In genomic region chr14:54108311-54109074, GRCm38 (mm10) we compare ENCODE assay signal across 8 mouse cellular contexts.
DNase-seq lines count a peak whose midpoint lies in the region; ATAC-seq lines count a peak whose summit lies in the region.
"Had no signal": no experiment of that assay in that cellular context is flagged by ENCODE, and none has a peak within 500 bp of the region (broad histone marks: within the 10 kb centered on the region; RNA-seq: fewer than 3 reads in every experiment).

No protein-coding gene starts in this region.

- no peak overlapping the region for H3K9ac ChIP-seq in kidney, embryonic 15.5 days
- no peak overlapping the region for H3K9ac ChIP-seq in midbrain, embryonic 16.5 days (ENCODE audit: low read depth, low read length)
- H3K9ac ChIP-seq: liver, embryonic 13.5 days had no signal

- peak; percentile 74; the same call in 1 of the 2 replicates for ATAC-seq in kidney, embryonic 15.5 days (replicated peaks; ENCODE audit: low FRiP score)
- peak; percentile 75 for ATAC-seq in midbrain, embryonic 16.5 days
- no peak for ATAC-seq in erythroblast, adult 5-6 weeks (replicated peaks; ENCODE audit: low FRiP score, poor library complexity, severe bottlenecking)

- no peaks in the 10 kb centered on the region for H3K9me3 ChIP-seq in kidney, embryonic 15.5 days (replicated peaks)
- no peaks in the 10 kb centered on the region for H3K9me3 ChIP-seq in midbrain, embryonic 16.5 days (replicated peaks; ENCODE audit: control insufficient read depth, low read length, poor library complexity, severe bottlenecking)
- H3K9me3 ChIP-seq: liver, embryonic 13.5 days had no signal

- DNase-seq in retina, postnatal 1 day: peak; percentile 65
- DNase-seq in retina, embryonic 14.5 days (ENCODE audit: low spot score): no peak
- peak; percentile 86 for DNase-seq in adrenal gland, postnatal 14 days
- DNase-seq in heart, adult 9 months (ENCODE audit: low spot score in 2 of 2): peak; percentile 15 to 45
- DNase-seq: liver, embryonic 13.5 days had no signal

- H3K4me1 ChIP-seq in kidney, embryonic 15.5 days: peaks cover 22% of the 10 kb centered on the region
- H3K4me1 ChIP-seq in midbrain, embryonic 16.5 days (ENCODE audit: control insufficient read depth, insufficient read depth, low read length): peaks cover 5% of the 10 kb centered on the region
- H3K4me1 ChIP-seq: liver, embryonic 13.5 days had no signal

- 0 out of 2 replicates have a peak overlapping the region, but pooled peaks have one; percentile 14 for H3K4me2 ChIP-seq in kidney, embryonic 15.5 days
- H3K4me2 ChIP-seq in midbrain, embryonic 16.5 days (ENCODE audit: low read length): 0 out of 2 replicates have a peak overlapping the region, but pooled peaks have one; percentile 7
- H3K4me2 ChIP-seq: liver, embryonic 13.5 days had no signal

- no peaks in the 10 kb centered on the region for H3K36me3 ChIP-seq in kidney, embryonic 15.5 days
- H3K36me3 ChIP-seq in midbrain, embryonic 16.5 days (ENCODE audit: control insufficient read depth, insufficient read depth, low read length): no peaks in the 10 kb centered on the region
- H3K36me3 ChIP-seq: liver, embryonic 13.5 days had no signal

- peak overlapping the region; percentile 19; the same call in 1 of the 2 replicates for H3K27ac ChIP-seq in kidney, embryonic 15.5 days
- peak overlapping the region; percentile 45 for H3K27ac ChIP-seq in midbrain, embryonic 16.5 days (ENCODE audit: low read length)
- H3K27ac ChIP-seq: liver, embryonic 13.5 days had no signal

- H3K4me3 ChIP-seq in kidney, embryonic 15.5 days (replicated peaks): no peak overlapping the region
- H3K4me3 ChIP-seq in midbrain, embryonic 16.5 days (ENCODE audit: low read depth, low read length): no peak overlapping the region
- H3K4me3 ChIP-seq: liver, embryonic 13.5 days had no signal

- no peaks in the 10 kb centered on the region for H3K27me3 ChIP-seq in kidney, embryonic 15.5 days
- no peaks in the 10 kb centered on the region for H3K27me3 ChIP-seq in midbrain, embryonic 16.5 days (ENCODE audit: control insufficient read depth, insufficient read depth, low read depth, low read length)

- WGBS in kidney, embryonic 15.5 days: 19% methylated on average over 9 of the region's 9 CpGs
- 9% methylated on average over 9 of the region's 9 CpGs for WGBS in midbrain, embryonic 16.5 days
